Mouse (Mus musculus) neural tube, embryonic 13.5 days (tissue): ENCODE data around the gene Arfgef3. TPM values are rescaled to one million over a fixed set of nuclear protein-coding genes. Genes with fewer than 3 reads are reported as not detected.
"Not testable (repeated sequence)": the region's sequence is repeated elsewhere in the genome, so short reads cannot be mapped to it uniquely, and the experiment has no call there.

Experiments
- ATAC-seq: fragments of 200-750 bp; cut with Nextera tagmentation; 2 replicates; pipeline ENCODE4 v1.8.0; 2017; ENCODE audit warnings: low read depth, mild to moderate bottlenecking, moderate TSS enrichment, moderate library complexity
- H3K27ac ChIP-seq: fragments of 300-500 bp; sonication (generic); replicated peaks from 2 replicates; pipeline ENCODE4 v1.5.1; 2015; ENCODE audit warnings: moderate library complexity, mild to moderate bottlenecking, inconsistent platforms
- H3K27me3 ChIP-seq: fragments of 300-500 bp; sonication (generic); 2 replicates; pipeline ENCODE4 v1.6.1; 2015; ENCODE audit warnings: mild to moderate bottlenecking, inconsistent platforms
- H3K36me3 ChIP-seq: fragments of 300-500 bp; sonication (generic); 2 replicates; pipeline ENCODE4 v1.6.1; 2015; ENCODE audit warnings: mild to moderate bottlenecking, inconsistent platforms
- H3K4me1 ChIP-seq: fragments of 300-500 bp; sonication (generic); replicated peaks from 2 replicates; pipeline ENCODE4 v1.6.1; 2015; ENCODE audit warnings: inconsistent platforms
- H3K4me2 ChIP-seq: fragments of 300-500 bp; sonication (generic); 2 replicates; pipeline ENCODE4 v1.6.1; 2015; ENCODE audit warnings: inconsistent platforms, mild to moderate bottlenecking, moderate library complexity
- H3K4me3 ChIP-seq: fragments of 300-500 bp; sonication (generic); 2 replicates; pipeline ENCODE4 v1.5.1; 2015; ENCODE audit warnings: mild to moderate bottlenecking, inconsistent platforms
- H3K9ac ChIP-seq: fragments of 300-500 bp; sonication (generic); 2 replicates; pipeline ENCODE4 v1.6.1; 2015; ENCODE audit warnings: moderate library complexity, mild to moderate bottlenecking, inconsistent platforms
- H3K9me3 ChIP-seq: fragments of 300-500 bp; sonication (generic); 2 replicates; pipeline ENCODE4 v1.6.1; 2016; ENCODE audit warnings: inconsistent platforms
- whole genome bisulfite sequencing: fragments of 180-500 bp; shearing (Covaris S2); methylation state at CpG from one replicate; pipeline ENCODE4 v1.1.7; 2015; 5-methylcytosine and 5-hydroxymethylcytosine counted together
- polyA plus RNA-seq: library from polyadenylated mRNA; unstranded; fragments of >200 nt; fragmentation: Nextera tagmentation; extraction: Ambion mirVana; gene quantifications from 2 replicates; pipeline ENCODE4 v1.2.1, GENCODE M21; 2015

Arfgef3 gene
- polyA plus RNA-seq, 1 experiment from 2014 or later, result 6.5 TPM

DNA sequence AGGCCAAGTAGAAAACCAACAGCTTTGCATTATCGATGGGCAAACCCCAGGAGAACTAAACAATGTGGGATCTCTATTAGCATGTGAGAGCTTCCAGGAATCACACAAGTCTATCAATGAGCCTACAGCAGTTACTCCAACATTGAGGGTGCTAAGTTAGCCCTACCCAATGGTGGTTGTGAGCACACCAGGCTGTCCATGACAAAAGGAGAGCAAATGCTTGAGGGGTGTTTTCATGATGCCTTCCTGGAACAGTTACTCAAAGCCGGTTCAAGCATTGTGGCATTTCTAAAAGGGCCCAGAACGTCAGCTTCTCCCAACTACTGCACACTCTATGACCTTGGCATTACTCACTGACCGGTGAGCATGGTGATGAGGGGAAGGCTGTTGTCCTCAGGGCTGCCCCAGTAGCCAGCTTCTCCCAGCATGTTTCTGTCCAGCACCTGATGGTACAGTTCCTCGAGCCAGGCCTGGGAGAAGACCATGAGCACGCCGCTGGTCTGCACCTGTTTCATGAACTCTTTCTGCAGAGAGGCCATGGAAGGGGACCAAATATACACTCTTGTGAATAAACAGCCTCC, 109.3 kb downstream of the Arfgef3 start:
- WGBS, result 82% methylated on average over 7 of the region's 7 CpGs
- Histone ChIP-seq H3K27ac (no peak overlapping the region), H3K9me3 (no peaks in the 10 kb centered on the region), H3K36me3 (peaks cover 13% of the 10 kb centered on the region), H3K4me2 (no peak overlapping the region), H3K4me3 (no peak overlapping the region), H3K4me1 (no peaks in the 10 kb centered on the region), H3K27me3 (no peaks in the 10 kb centered on the region), H3K9ac (no peak overlapping the region)
- ATAC-seq, result no peak

GRCm38 (mm10) chr10:18630498-18630897, 113.3 kb downstream of the Arfgef3 start:
- no peak overlapping the region for H3K4me3 ChIP-seq
- H3K27me3 ChIP-seq, result no peaks in the 10 kb centered on the region
- no peak overlapping the region for H3K27ac ChIP-seq
- no peak overlapping the region for H3K9ac ChIP-seq
- no peak overlapping the region for H3K4me2 ChIP-seq
- peak; percentile 53; the same call in 1 of the 2 replicates for ATAC-seq
- no peaks in the 10 kb centered on the region for H3K9me3 ChIP-seq
- peaks cover 31% of the 10 kb centered on the region for H3K36me3 ChIP-seq
- H3K4me1 ChIP-seq, result no peaks in the 10 kb centered on the region
- WGBS, result 56% methylated on average over 8 of the region's 8 CpGs

GRCm38 (mm10) chr10:18627530-18627929, 116.2 kb downstream of the Arfgef3 start:
- no peak overlapping the region for H3K27ac ChIP-seq
- no peaks in the 10 kb centered on the region for H3K9me3 ChIP-seq
- no peak overlapping the region for H3K4me3 ChIP-seq
- H3K9ac ChIP-seq, result no peak overlapping the region
- H3K27me3 ChIP-seq, result no peaks in the 10 kb centered on the region
- H3K36me3 ChIP-seq, result peaks cover 35% of the 10 kb centered on the region
- H3K4me2 ChIP-seq, result no peak overlapping the region
- 85% methylated on average over 6 of the region's 6 CpGs for WGBS
- no peaks in the 10 kb centered on the region for H3K4me1 ChIP-seq
- no peak for ATAC-seq

GRCm38 (mm10) chr10:18612796-18613195, 131.0 kb downstream of the Arfgef3 start:
- Histone ChIP-seq H3K27ac (no peak overlapping the region), H3K36me3 (peaks cover 45% of the 10 kb centered on the region), H3K9me3 (no peaks in the 10 kb centered on the region), H3K27me3 (no peaks in the 10 kb centered on the region), H3K4me1 (no peaks in the 10 kb centered on the region), H3K9ac (no peak overlapping the region), H3K4me2 (no peak overlapping the region), H3K4me3 (no peak overlapping the region)
- 90% methylated on average over 2 of the region's 2 CpGs for whole genome bisulfite sequencing
- ATAC-seq, result no peak

DNA sequence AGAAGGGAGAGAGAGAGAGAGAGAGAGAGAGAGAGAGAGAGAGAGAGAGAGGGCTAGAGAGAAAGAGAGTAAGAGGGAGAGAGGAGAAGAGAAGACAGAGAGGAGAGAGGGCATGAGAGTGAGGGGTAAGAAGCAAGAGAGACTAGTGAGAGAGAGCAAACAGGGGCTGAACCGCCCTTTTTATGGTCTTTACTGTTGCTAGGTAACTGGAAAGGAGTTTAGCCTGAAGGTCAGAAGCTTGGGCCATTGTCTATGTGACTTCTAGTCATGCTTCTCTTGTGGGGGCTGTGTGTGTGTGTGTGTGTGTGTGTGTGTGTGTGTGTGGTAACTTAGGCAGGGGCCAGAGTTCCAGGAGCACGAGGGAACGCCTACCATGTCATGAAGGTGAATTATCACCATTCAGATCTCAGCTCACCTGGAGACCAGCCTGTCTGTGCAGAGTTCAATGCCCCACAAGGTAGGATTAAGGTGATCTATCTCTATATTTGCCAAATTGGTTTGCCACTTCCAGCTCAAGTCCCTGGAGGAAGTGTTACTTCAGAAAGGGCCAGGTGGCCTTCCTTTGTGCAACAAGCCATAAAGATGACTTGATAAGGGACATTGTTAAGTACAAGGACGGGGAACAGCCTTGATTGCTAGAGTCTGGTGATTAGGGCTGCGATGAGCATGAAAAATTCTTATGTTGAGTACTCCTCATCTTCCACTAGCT, 138.8 kb downstream of the Arfgef3 start:
- peaks cover 29% of the 10 kb centered on the region for H3K36me3 ChIP-seq
- 41% methylated on average over 5 of the region's 5 CpGs for WGBS
- not testable (repeated sequence) for ATAC-seq

GRCm38 (mm10) chr10:18602030-18602429, 141.7 kb downstream of the Arfgef3 start:
- H3K27me3 ChIP-seq, result no peaks in the 10 kb centered on the region
- 0 out of 2 replicates have a peak, but pooled peaks have one; percentile 61 for ATAC-seq
- peaks cover 44% of the 10 kb centered on the region for H3K36me3 ChIP-seq
- no peak overlapping the region for H3K9ac ChIP-seq
- H3K4me1 ChIP-seq, result peaks cover 3% of the 10 kb centered on the region; the same call in 1 of the 2 replicates
- no peak overlapping the region for H3K27ac ChIP-seq
- WGBS, result 11% methylated on average over 4 of the region's 4 CpGs
- H3K4me2 ChIP-seq, result no peak overlapping the region
- H3K4me3 ChIP-seq, result no peak overlapping the region
- no peaks in the 10 kb centered on the region for H3K9me3 ChIP-seq

More for the DNA sequence above, 138.8 kb downstream of the Arfgef3 start:
- H3K9ac ChIP-seq, H3K27me3 ChIP-seq, H3K4me2 ChIP-seq, H3K9me3 ChIP-seq, H3K27ac ChIP-seq, H3K4me1 ChIP-seq, H3K4me3 ChIP-seq: not testable (repeated sequence)

- WGBS, result 94% methylated on average over 6 of the region's 6 CpGs
- Histone ChIP-seq H3K4me3 (no peak overlapping the region), H3K4me2 (no peak overlapping the region), H3K9ac (no peak overlapping the region), H3K27me3 (no peaks in the 10 kb centered on the region), H3K27ac (no peak overlapping the region), H3K36me3 (peaks cover 53% of the 10 kb centered on the region), H3K9me3 (no peaks in the 10 kb centered on the region), H3K4me1 (no peaks in the 10 kb centered on the region)
- ATAC-seq, result no peak
These were observed 146.1 kb downstream of the Arfgef3 start for GRCm38 (mm10) chr10:18597601-18598000.

DNA sequence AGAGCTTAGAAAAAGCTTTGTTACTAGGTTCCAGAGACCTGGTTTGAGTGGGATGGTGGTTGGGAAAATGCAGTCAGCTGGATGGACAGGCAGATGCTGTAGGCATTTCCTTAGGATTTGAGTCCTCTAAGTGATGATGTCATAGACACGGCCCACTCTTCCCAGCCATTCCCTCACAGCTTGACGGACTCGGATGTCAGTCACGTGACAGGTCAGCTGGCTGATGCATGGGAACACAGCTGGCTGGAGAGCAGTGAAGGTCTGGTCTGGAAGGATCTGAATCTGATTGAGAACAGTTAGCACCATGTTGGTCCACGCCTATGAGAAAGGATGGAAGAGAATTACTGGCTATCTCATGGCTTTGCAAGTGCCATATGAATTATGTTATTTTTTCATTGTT, 154.3 kb downstream of the Arfgef3 start:
- ATAC-seq, result no peak
- WGBS, result 85% methylated on average over 5 of the region's 5 CpGs
- no peaks in the 10 kb centered on the region for H3K27me3 ChIP-seq

DNA sequence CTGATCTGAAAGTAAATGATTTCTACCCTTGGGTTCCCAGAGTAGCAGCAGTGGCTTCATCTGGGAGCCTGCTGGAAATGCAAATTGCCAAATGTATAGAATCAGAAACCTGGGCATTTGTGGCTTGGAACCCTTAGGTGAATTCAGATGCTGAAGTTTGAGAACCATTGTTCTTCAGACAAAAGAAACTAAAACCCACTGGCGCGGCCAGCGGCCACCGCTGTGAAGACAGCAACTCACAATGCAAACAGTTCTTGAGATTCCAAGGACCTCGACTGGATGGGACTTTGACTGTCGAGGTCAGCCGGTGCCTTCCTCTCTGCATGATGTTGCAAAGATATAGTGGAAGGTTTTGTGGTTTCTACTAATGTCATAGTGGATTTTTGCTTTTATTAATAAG, 159.6 kb downstream of the Arfgef3 start:
- Histone ChIP-seq H3K27me3 (no peaks in the 10 kb centered on the region), H3K9ac (no peak overlapping the region), H3K4me2 (no peak overlapping the region), H3K4me1 (no peaks in the 10 kb centered on the region), H3K4me3 (no peak overlapping the region), H3K36me3 (peaks cover 9% of the 10 kb centered on the region), H3K9me3 (no peaks in the 10 kb centered on the region), H3K27ac (no peak overlapping the region)
- ATAC-seq, result no peak
- WGBS, result 8% methylated on average over 7 of the region's 7 CpGs

More for the DNA sequence above, 154.3 kb downstream of the Arfgef3 start:
- H3K4me3 ChIP-seq, result no peak overlapping the region
- no peaks in the 10 kb centered on the region for H3K4me1 ChIP-seq
- no peak overlapping the region for H3K9ac ChIP-seq
- no peaks in the 10 kb centered on the region for H3K9me3 ChIP-seq
- no peak overlapping the region for H3K27ac ChIP-seq
- peaks cover 43% of the 10 kb centered on the region for H3K36me3 ChIP-seq
- no peak overlapping the region for H3K4me2 ChIP-seq

GRCm38 (mm10) chr10:18572581-18572980, 171.2 kb downstream of the Arfgef3 start:
- H3K4me1 ChIP-seq, result no peaks in the 10 kb centered on the region
- WGBS, result 52% methylated on average over 2 of the region's 2 CpGs
- no peak overlapping the region for H3K27ac ChIP-seq
- H3K9me3 ChIP-seq, result 0 out of 2 replicates have a peak, but pooled peaks cover 3% of the 10 kb centered on the region
- H3K4me3 ChIP-seq, result no peak overlapping the region
- no peak overlapping the region for H3K4me2 ChIP-seq
- no peak overlapping the region for H3K9ac ChIP-seq
- ATAC-seq, result no peak
- H3K27me3 ChIP-seq, result no peaks in the 10 kb centered on the region
- no peaks in the 10 kb centered on the region for H3K36me3 ChIP-seq

DNA sequence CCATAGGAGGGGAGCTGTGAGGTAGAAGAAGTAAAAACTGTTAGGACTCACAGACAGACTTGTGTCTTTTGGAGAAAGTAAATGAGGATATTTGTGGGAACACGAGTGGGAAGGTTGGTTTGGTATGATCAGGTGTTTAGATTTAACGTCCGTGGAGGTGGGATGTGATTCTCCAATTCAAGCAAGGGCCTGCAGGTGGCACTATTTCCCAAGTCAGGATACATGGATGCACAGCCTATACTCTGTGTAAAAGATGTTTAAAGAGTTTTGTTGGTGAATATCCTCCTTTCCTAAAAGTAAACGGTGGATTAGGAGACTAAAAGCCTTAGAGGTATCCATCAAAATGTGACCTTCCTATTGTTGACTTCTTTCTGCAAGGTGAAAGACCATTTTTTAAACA, 180.8 kb downstream of the Arfgef3 start:
- WGBS, result 5% methylated on average over 4 of the region's 4 CpGs
- Histone ChIP-seq H3K9ac (no peak overlapping the region), H3K27me3 (no peaks in the 10 kb centered on the region), H3K36me3 (no peaks in the 10 kb centered on the region), H3K4me2 (no peak overlapping the region), H3K27ac (no peak overlapping the region), H3K4me3 (no peak overlapping the region), H3K4me1 (no peaks in the 10 kb centered on the region), H3K9me3 (no peaks in the 10 kb centered on the region)
- no peak; the same call in 1 of the 2 replicates for ATAC-seq

- WGBS, result 35% methylated on average over 5 of the region's 5 CpGs
- Histone ChIP-seq H3K9me3 (no peaks in the 10 kb centered on the region), H3K4me3 (no peak overlapping the region), H3K4me2 (no peak overlapping the region), H3K9ac (no peak overlapping the region), H3K27ac (no peak overlapping the region), H3K27me3 (no peaks in the 10 kb centered on the region), H3K36me3 (no peaks in the 10 kb centered on the region), H3K4me1 (no peaks in the 10 kb centered on the region)
- ATAC-seq, result no peak
These were observed 182.3 kb downstream of the Arfgef3 start for GRCm38 (mm10) chr10:18561445-18561844.
